Mouse (Mus musculus) cortical plate, adult 2 months (tissue): ENCODE measurements around the gene Ern1. TPM values are rescaled to one million over a fixed set of nuclear protein-coding genes. Genes with fewer than 3 reads are reported as not detected.

Experiments used
- H3K27ac ChIP-seq: fragments of 200-500 bp; 2 replicates; pipeline ENCODE4 v1.5.1; 2012; ENCODE audit warnings: low read length, control low read depth, inconsistent platforms; ENCODE audit not compliant: insufficient read depth
- H3K4me1 ChIP-seq: fragments of 200-500 bp; 2 replicates; pipeline ENCODE4 v1.6.1; 2011; ENCODE audit warnings: low read length; ENCODE audit not compliant: control insufficient read depth, insufficient read depth
- H3K4me3 ChIP-seq: fragments of 200-500 bp; 2 replicates; pipeline ENCODE4 v1.5.1; 2011; ENCODE audit warnings: mild to moderate bottlenecking, low read length, control low read depth; ENCODE audit not compliant: insufficient read depth
- CTCF ChIP-seq: fragments of 200-500 bp; IDR thresholded peaks from 2 replicates; pipeline ENCODE4 v1.5.1; 2011; ENCODE audit warnings: mild to moderate bottlenecking, control low read depth, low read length; ENCODE audit not compliant: insufficient read depth; ENCODE audit errors: extremely low read depth
- POLR2A ChIP-seq: fragments of 200-500 bp; IDR thresholded peaks from 2 replicates; pipeline ENCODE4 v1.6.1; 2011; ENCODE audit warnings: mild to moderate bottlenecking, low read length, control low read depth; ENCODE audit not compliant: insufficient read depth; ENCODE audit errors: extremely low read depth
- polyA plus RNA-seq: library from polyadenylated mRNA; depleted of rRNA; stranded (reverse); fragments of >200 nt; gene quantifications from 2 replicates; pipeline ENCODE4 v1.2.3, GENCODE M21; 2012

Ern1 gene
- polyA plus RNA-seq, 1 experiment, result 6.2 TPM

- TF ChIP-seq CTCF, result no peak
- TF ChIP-seq POLR2A, result no peak
These were observed 12.3 kb downstream of the Ern1 start for GRCm38 (mm10) chr11:106475309-106475708.

GRCm38 (mm10) chr11:106471629-106472028 lies 16.0 kb downstream of the Ern1 start:
- TF ChIP-seq POLR2A, result no peak
- no peak for TF ChIP-seq CTCF
- Histone ChIP-seq H3K27ac (no peak overlapping the region), H3K4me3 (no peak overlapping the region), H3K4me1 (no peaks in the 10 kb centered on the region)

More at GRCm38 (mm10) chr11:106475309-106475708, 12.3 kb downstream of the Ern1 start:
- Histone ChIP-seq H3K4me1 (peaks cover 3% of the 10 kb centered on the region; the same call in 1 of the 2 replicates), H3K4me3 (no peak overlapping the region), H3K27ac (no peak overlapping the region)

GRCm38 (mm10) chr11:106468509-106468908 lies 19.1 kb downstream of the Ern1 start:
- no peak overlapping the region for H3K27ac ChIP-seq
- peaks cover 2% of the 10 kb centered on the region; the same call in 1 of the 2 replicates for H3K4me1 ChIP-seq
- TF ChIP-seq POLR2A (no peak), CTCF (no peak)
- no peak overlapping the region for H3K4me3 ChIP-seq

- Histone ChIP-seq H3K4me1 (peaks cover 3% of the 10 kb centered on the region; the same call in 1 of the 2 replicates), H3K4me3 (no peak overlapping the region), H3K27ac (no peak overlapping the region)
- TF ChIP-seq CTCF (no peak), POLR2A (no peak)
These were observed 21.7 kb downstream of the Ern1 start for GRCm38 (mm10) chr11:106465932-106466331.

GRCm38 (mm10) chr11:106465545-106465903 lies 22.1 kb downstream of the Ern1 start:
- Histone ChIP-seq H3K4me1 (peaks cover 3% of the 10 kb centered on the region; the same call in 1 of the 2 replicates), H3K27ac (no peak overlapping the region), H3K4me3 (no peak overlapping the region)
- TF ChIP-seq POLR2A (no peak), CTCF (no peak)

GRCm38 (mm10) chr11:106464681-106465544 lies 22.7 kb downstream of the Ern1 start:
- H3K4me1 ChIP-seq, result peaks cover 3% of the 10 kb centered on the region; the same call in 1 of the 2 replicates
- H3K27ac ChIP-seq, result no peak overlapping the region
- TF ChIP-seq POLR2A (no peak), CTCF (no peak)
- no peak overlapping the region for H3K4me3 ChIP-seq

- no peak overlapping the region for H3K4me3 ChIP-seq
- TF ChIP-seq POLR2A (no peak), CTCF (no peak)
- peaks cover 3% of the 10 kb centered on the region; the same call in 1 of the 2 replicates for H3K4me1 ChIP-seq
- no peak overlapping the region for H3K27ac ChIP-seq
These were observed 23.8 kb downstream of the Ern1 start for GRCm38 (mm10) chr11:106463845-106464244.

GRCm38 (mm10) chr11:106462309-106462708 lies 25.3 kb downstream of the Ern1 start:
- TF ChIP-seq CTCF (no peak), POLR2A (no peak)
- no peak overlapping the region for H3K4me3 ChIP-seq
- peaks cover 3% of the 10 kb centered on the region; the same call in 1 of the 2 replicates for H3K4me1 ChIP-seq
- H3K27ac ChIP-seq, result no peak overlapping the region

- H3K27ac ChIP-seq, result no peak overlapping the region
- no peak overlapping the region for H3K4me3 ChIP-seq
- TF ChIP-seq CTCF, result no peak
- TF ChIP-seq POLR2A, result no peak
These were observed 26.3 kb downstream of the Ern1 start for GRCm38 (mm10) chr11:106461145-106461932.

GRCm38 (mm10) chr11:106460671-106461070 lies 27.0 kb downstream of the Ern1 start:
- no peak overlapping the region for H3K4me3 ChIP-seq
- TF ChIP-seq CTCF (no peak), POLR2A (no peak)
- no peak overlapping the region for H3K27ac ChIP-seq
- peaks cover 3% of the 10 kb centered on the region; the same call in 1 of the 2 replicates for H3K4me1 ChIP-seq

More at GRCm38 (mm10) chr11:106461145-106461932, 26.3 kb downstream of the Ern1 start:
- H3K4me1 ChIP-seq, result peaks cover 3% of the 10 kb centered on the region; the same call in 1 of the 2 replicates
